Mouse (Mus musculus) gastrocnemius, postnatal 10 days (tissue): ENCODE data around the gene Dcdc2a. TPM values are rescaled to one million over a fixed set of nuclear protein-coding genes. Genes with fewer than 3 reads are reported as not detected.
A peak's percentile ranks its signal among the peaks of the same experiment; 100 is the strongest.

Experiments
- DNase-seq: peaks from one replicate; pipeline ENCODE4 v3.0.0; 2021; ENCODE audit warnings: mixed read lengths
- total RNA-seq, 2 experiments: library from RNA; stranded (reverse); gene quantifications; 2 replicates each; pipeline ENCODE4 v1.2.3; 2021

Gene Dcdc2a
- total RNA-seq, 2 experiments from 2014 or later: 0.07 to 0.14 TPM

DNA sequence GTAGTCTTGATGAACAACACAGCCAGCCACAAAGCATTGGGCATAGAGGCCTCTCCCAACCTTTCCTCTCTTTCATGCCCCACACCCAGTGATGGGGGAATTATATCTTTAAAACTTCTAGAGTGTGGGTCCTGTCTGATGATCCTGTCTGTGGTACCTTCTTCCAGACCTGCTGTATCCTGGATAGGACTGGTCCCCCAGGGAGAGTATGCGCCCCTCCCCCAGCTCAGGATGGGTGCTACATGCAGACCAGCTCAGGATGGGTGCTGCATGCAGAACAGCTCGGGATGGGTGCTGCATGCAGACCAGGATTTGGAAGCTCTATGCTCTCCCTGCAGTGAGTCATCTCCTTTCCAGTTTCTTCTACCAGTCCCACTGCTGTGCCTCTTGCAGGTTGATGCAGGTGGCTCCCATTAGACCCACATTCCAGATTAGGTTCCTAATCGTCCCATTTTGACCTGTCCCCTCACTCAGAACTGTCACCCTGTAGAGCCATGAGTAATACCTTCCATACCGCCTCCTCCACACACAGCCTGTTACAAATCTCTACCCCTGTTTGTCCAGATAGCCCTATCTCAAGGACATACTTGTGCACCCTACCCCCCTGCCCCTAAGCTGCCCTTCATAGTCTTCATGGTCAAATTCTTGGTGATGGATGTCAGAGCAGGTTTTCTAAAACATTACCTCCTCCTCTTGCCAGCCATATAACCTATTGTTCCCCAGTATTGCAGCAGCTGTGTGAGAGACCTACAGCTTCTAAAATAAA, 122.6 kb downstream of the Dcdc2a start:
- no peak for DNase-seq

- DNase-seq: no peak
Observed at GRCm38 (mm10) chr13:25186436-25187325, 130.9 kb downstream of the Dcdc2a start.

GRCm38 (mm10) chr13:25187326-25187710, 131.5 kb downstream of the Dcdc2a start:
- DNase-seq: peak; percentile 8

DNA sequence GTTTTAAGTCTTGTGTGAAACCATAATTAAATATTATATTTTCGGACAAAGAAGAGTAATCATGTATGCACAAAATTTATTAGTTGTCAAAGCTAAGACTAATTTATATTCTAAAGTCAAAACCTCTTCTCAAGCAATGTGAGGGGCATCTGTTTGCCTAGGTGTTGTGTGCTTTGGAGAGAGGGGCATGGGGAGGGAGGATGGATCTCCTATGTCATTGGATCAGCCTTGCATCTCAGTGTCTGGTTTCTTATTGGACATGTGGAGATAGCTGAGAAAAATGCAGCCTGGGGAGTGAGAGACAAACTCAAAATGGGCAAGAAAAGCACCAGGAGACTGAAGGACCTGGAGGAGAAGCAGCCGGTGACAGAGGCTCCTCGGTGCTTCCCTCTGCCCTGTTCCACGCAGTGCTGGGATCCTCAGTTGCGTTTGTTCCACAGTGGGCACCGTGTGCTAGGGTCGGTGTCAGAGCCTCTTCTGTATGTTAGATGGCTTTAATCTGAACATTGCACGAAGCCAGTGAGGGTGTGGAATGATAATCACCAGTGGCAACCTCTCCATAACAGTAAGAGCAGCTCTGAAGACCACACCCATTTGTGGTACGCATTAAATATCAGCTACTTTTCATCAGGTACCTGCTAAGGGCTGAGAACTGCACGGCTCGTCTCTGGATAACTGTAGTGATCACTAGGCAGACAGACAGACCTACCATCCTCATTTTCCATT, 133.8 kb downstream of the Dcdc2a start:
- DNase-seq: no peak

- no peak for DNase-seq
Observed at GRCm38 (mm10) chr13:25190218-25190617, 134.4 kb downstream of the Dcdc2a start.

- DNase-seq: no peak
Observed at GRCm38 (mm10) chr13:25195706-25196105, 139.9 kb downstream of the Dcdc2a start.

GRCm38 (mm10) chr13:25199916-25200315, 144.1 kb downstream of the Dcdc2a start:
- DNase-seq: no peak

GRCm38 (mm10) chr13:25206950-25207349, 151.1 kb downstream of the Dcdc2a start:
- DNase-seq: no peak

DNA sequence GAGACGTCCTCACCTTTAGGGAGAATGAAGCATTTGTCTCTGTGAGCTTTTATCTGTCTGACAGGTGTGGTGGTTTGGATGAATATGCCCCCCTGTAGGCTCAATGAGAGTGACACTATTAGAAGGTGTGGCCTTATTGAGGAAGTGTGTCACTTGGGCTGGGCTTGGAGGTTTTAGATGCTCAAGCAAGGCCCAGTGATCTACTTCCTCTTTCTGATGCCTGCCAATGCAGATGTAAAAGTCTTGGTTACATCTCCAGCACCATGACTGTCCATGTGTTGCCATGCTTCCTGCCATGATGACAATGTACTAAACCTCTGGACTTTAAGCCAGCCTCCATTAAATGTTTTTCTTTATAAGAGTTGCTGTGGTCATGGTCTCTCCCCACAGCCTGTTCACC, 162.6 kb downstream of the Dcdc2a start:
- DNase-seq: no peak

GRCm38 (mm10) chr13:25220186-25220787, 164.5 kb downstream of the Dcdc2a start:
- DNase-seq: no peak

- no peak for DNase-seq
Observed at GRCm38 (mm10) chr13:25251893-25252292, 196.1 kb downstream of the Dcdc2a start.

DNA sequence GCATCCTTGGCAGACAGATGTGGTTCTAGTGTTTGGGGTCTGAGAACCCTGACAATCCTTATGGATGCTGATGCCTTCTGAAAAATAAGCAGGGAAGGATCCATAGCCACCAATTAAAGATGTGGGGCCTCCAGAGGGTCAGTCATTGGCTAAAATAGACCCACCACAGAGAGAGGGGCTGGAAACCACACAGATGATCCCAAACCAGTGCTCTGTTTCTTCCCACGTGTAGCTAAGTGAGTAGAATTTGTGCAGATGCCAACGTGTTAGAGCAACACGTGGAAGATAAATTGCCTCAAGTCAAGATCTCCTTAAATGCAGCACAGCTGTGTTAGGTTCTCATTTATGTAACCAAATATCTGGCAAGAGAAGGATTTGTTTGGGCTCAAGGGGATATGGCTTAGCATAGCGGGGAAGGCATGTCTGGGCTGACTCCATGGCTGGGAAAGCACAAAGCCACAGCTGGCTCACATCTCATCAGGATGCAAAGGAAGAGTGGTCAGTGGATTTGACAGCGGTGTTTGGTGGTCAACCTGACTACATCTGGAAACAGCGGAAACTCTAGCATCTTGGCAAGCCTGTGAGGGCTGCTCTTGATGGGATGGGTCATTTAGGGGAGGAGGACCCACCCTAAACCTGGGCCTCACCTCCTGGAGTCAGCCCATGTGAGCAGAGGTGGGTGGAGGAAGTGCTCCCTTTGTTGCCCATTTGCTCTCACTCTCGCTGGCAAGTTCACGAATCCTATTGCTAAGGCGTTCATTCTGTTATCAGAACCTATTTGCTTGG, 198.9 kb downstream of the Dcdc2a start:
- DNase-seq: peak; percentile 3

- peak; percentile 3 for DNase-seq
Observed at GRCm38 (mm10) chr13:25257608-25258007, 201.8 kb downstream of the Dcdc2a start.

Other genes with a start within 250 kb of the Dcdc2a start
- 10 to 100 TPM; 90.3 to 97.4 TPM for gene Acot13, start 224.5 kb upstream of the Dcdc2a start, total RNA-seq
- 10 to 100 TPM; 10.8 to 12.4 TPM for gene Tdp2, start 224.3 kb upstream of the Dcdc2a start, total RNA-seq
- under 1 TPM; 0.05 to 0.07 TPM for gene D130043K22Rik, start 210.9 kb upstream of the Dcdc2a start, total RNA-seq
- 1 to 10 TPM; 3.0 to 3.3 TPM for gene Aldh5a1, start 118.3 kb upstream of the Dcdc2a start, total RNA-seq
- under 1 TPM; 0.40 to 0.54 TPM for gene Gpld1, start 112.9 kb upstream of the Dcdc2a start, total RNA-seq
- gene Mrs2, start 35.6 kb upstream of the Dcdc2a start, total RNA-seq: 10 to 100 TPM; 22.9 to 31.8 TPM
- gene Nrsn1, start 214.5 kb downstream of the Dcdc2a start, total RNA-seq: under 1 TPM; 0.11 to 0.16 TPM